Mouse (Mus musculus) myocyte (in vitro differentiated cells): ENCODE results near the gene Fabp1.

Experiments used
- CEBPB ChIP-seq: IDR thresholded peaks from 2 replicates; pipeline ENCODE4 v1.6.1; 2011; ENCODE audit warnings: mild to moderate bottlenecking, moderate library complexity; ENCODE audit not compliant: poor library complexity, insufficient read depth, severe bottlenecking
- E2F4 ChIP-seq: IDR thresholded peaks from one replicate; pipeline ENCODE4 v1.6.1; 2011; ENCODE audit warnings: mild to moderate bottlenecking, control low read depth, moderate library complexity; ENCODE audit not compliant: insufficient read depth
- MAX ChIP-seq: IDR thresholded peaks from one replicate; pipeline ENCODE4 v1.6.1; 2011; ENCODE audit warnings: low read depth, mild to moderate bottlenecking, control low read depth
- MYOD1 ChIP-seq, 3 experiments: IDR thresholded peaks; one replicate each; pipeline ENCODE4 v1.6.1; 2011; ENCODE audit warnings: control low read depth in 2 of 3, low read depth in 2 of 3, mild to moderate bottlenecking in 2 of 3, moderate library complexity in 1 of 3; ENCODE audit not compliant: insufficient read length in 2 of 3, control insufficient read depth in 1 of 3
- MYOG ChIP-seq, 3 experiments: IDR thresholded peaks; one replicate each; pipeline ENCODE4 v1.6.1; 2011; ENCODE audit warnings: control low read depth in 2 of 3, low read depth in 2 of 3, mild to moderate bottlenecking in 2 of 3; ENCODE audit not compliant: insufficient read length in 2 of 3, control insufficient read depth in 1 of 3, insufficient read depth in 1 of 3
- POLR2A ChIP-seq: IDR thresholded peaks from one replicate; pipeline ENCODE4 v1.6.1; 2011; ENCODE audit warnings: low read depth, mild to moderate bottlenecking, control low read depth, moderate library complexity; ENCODE audit not compliant: insufficient read length
- POLR2AphosphoS2 ChIP-seq: IDR thresholded peaks from one replicate; pipeline ENCODE4 v1.6.1; 2011; ENCODE audit warnings: low read depth, control low read depth; ENCODE audit not compliant: insufficient read length
- REST ChIP-seq: IDR thresholded peaks from one replicate; pipeline ENCODE4 v1.6.1; 2011; ENCODE audit warnings: mild to moderate bottlenecking, control low read depth, moderate library complexity; ENCODE audit not compliant: insufficient read depth, insufficient read length
- TCF12 ChIP-seq: IDR thresholded peaks from one replicate; pipeline ENCODE4 v1.6.1; 2011; ENCODE audit warnings: mild to moderate bottlenecking, control low read depth; ENCODE audit not compliant: poor library complexity, insufficient read depth, severe bottlenecking
- USF1 ChIP-seq: IDR thresholded peaks from one replicate; pipeline ENCODE4 v1.6.1; 2011; ENCODE audit warnings: low read depth, mild to moderate bottlenecking, control low read depth, moderate library complexity

- TF ChIP-seq POLR2A (no peak), E2F4 (no peak), POLR2AphosphoS2 (no peak), MAX (no peak), CEBPB (no peak), MYOG (IDR thresholded peaks at IDR 0.05; ENCODE audit: control insufficient read depth in 1 of 3, insufficient read depth in 1 of 3, insufficient read length in 2 of 3, low read depth in 2 of 3) (no peak), USF1 (no peak), MYOD1 (IDR thresholded peaks at IDR 0.05; ENCODE audit: control insufficient read depth in 1 of 3, insufficient read length in 2 of 3, low read depth in 2 of 3) (no peak), TCF12 (no peak), REST (no peak)
Measured at GRCm38 (mm10) chr6:71235121-71235520, 35.5 kb downstream of the Fabp1 start.
